ENCODE assay signal across 29 mouse cellular contexts in genomic region chr7:100544437-100544836, GRCm38 (mm10). TPM values are rescaled to one million over a fixed set of nuclear protein-coding genes. Genes with fewer than 3 reads are reported as not detected.
DNase-seq lines count a peak whose midpoint lies in the region; ATAC-seq and TF ChIP-seq lines count a peak whose summit lies in the region.
"Had no signal": no experiment of that assay in that cellular context is flagged by ENCODE, and none has a peak within 500 bp of the region (broad histone marks: within the 10 kb centered on the region; RNA-seq: fewer than 3 reads in every experiment).

No protein-coding gene starts in this region.

- no peak overlapping the region for H3K4me3 ChIP-seq in intestine, embryonic 15.5 days (replicated peaks)
- no peak overlapping the region for H3K4me3 ChIP-seq in liver, embryonic 13.5 days (replicated peaks)
- no peak overlapping the region for H3K4me3 ChIP-seq in small intestine, adult 2 months (ENCODE audit: low read depth, low read length)
- H3K4me3 ChIP-seq: embryonic facial prominence, embryonic 12.5 days; gastrocnemius, adult 2 months; heart, adult 2 months; heart, embryonic 12.5 days; hindbrain, embryonic 13.5 days; midbrain, embryonic 15.5 days; neural tube, embryonic 15.5 days had no signal

- no peaks in the 10 kb centered on the region for H3K4me1 ChIP-seq in intestine, embryonic 15.5 days (replicated peaks)
- H3K4me1 ChIP-seq in liver, embryonic 13.5 days (replicated peaks): no peaks in the 10 kb centered on the region
- H3K4me1 ChIP-seq in small intestine, adult 2 months (ENCODE audit: control insufficient read depth, insufficient read depth, insufficient read length, low read length): peaks cover 16% of the 10 kb centered on the region; the same call in 1 of the 2 replicates
- H3K4me1 ChIP-seq: embryonic facial prominence, embryonic 12.5 days; hindbrain, embryonic 13.5 days; midbrain, embryonic 15.5 days; neural tube, embryonic 15.5 days had no signal

- 38% methylated on average over 1 of the region's 1 CpGs for WGBS in intestine, embryonic 15.5 days
- WGBS in liver, embryonic 13.5 days (ENCODE audit: insufficient replicate concordance): 49% methylated on average over 1 of the region's 1 CpGs
- WGBS in small intestine, adult 2 months: 18% methylated on average over 1 of the region's 1 CpGs

- no peak overlapping the region for H3K27ac ChIP-seq in intestine, embryonic 15.5 days
- no peak overlapping the region; the same call in 1 of the 2 replicates for H3K27ac ChIP-seq in liver, embryonic 13.5 days
- peak overlapping the region; percentile 53; the same call in 1 of the 2 replicates for H3K27ac ChIP-seq in small intestine, adult 2 months (ENCODE audit: insufficient read depth, low read depth, low read length)
- H3K27ac ChIP-seq: embryonic facial prominence, embryonic 12.5 days; gastrocnemius, adult 2 months; heart, adult 2 months; hindbrain, embryonic 13.5 days; midbrain, embryonic 15.5 days; neural tube, embryonic 15.5 days had no signal

- no peaks in the 10 kb centered on the region for H3K27me3 ChIP-seq in intestine, embryonic 15.5 days (replicated peaks)
- no peaks in the 10 kb centered on the region for H3K27me3 ChIP-seq in liver, embryonic 13.5 days
- H3K27me3 ChIP-seq in small intestine, adult 2 months (ENCODE audit: control insufficient read depth, insufficient read depth, low read length): no peaks in the 10 kb centered on the region
- H3K27me3 ChIP-seq: embryonic facial prominence, embryonic 12.5 days; heart, embryonic 12.5 days; hindbrain, embryonic 13.5 days; midbrain, embryonic 15.5 days; neural tube, embryonic 15.5 days had no signal

- no peak overlapping the region for H3K4me2 ChIP-seq in intestine, embryonic 15.5 days (replicated peaks)
- H3K4me2 ChIP-seq in liver, embryonic 13.5 days: no peak overlapping the region
- H3K4me2 ChIP-seq: embryonic facial prominence, embryonic 12.5 days; heart, embryonic 12.5 days; hindbrain, embryonic 13.5 days; midbrain, embryonic 15.5 days; neural tube, embryonic 15.5 days had no signal

- H3K36me3 ChIP-seq in intestine, embryonic 15.5 days: peaks cover 4% of the 10 kb centered on the region; the same call in 1 of the 2 replicates
- peaks cover 25% of the 10 kb centered on the region for H3K36me3 ChIP-seq in liver, embryonic 13.5 days
- peaks cover 13% of the 10 kb centered on the region for H3K36me3 ChIP-seq in small intestine, adult 2 months (ENCODE audit: control insufficient read depth, insufficient read depth, low read length)

- H3K9me3 ChIP-seq in intestine, embryonic 15.5 days: no peaks in the 10 kb centered on the region
- no peaks in the 10 kb centered on the region for H3K9me3 ChIP-seq in liver, embryonic 13.5 days (replicated peaks)
- H3K9me3 ChIP-seq: embryonic facial prominence, embryonic 12.5 days; G1E; heart, embryonic 12.5 days; hindbrain, embryonic 13.5 days; midbrain, embryonic 15.5 days; neural tube, embryonic 15.5 days had no signal

- no peak overlapping the region for H3K9ac ChIP-seq in intestine, embryonic 15.5 days
- H3K9ac ChIP-seq in liver, embryonic 13.5 days: no peak overlapping the region
- H3K9ac ChIP-seq: embryonic facial prominence, embryonic 12.5 days; heart, embryonic 12.5 days; hindbrain, embryonic 13.5 days; midbrain, embryonic 15.5 days; neural tube, embryonic 15.5 days had no signal

- ATAC-seq in intestine, embryonic 15.5 days: peak; percentile 88
- peak; percentile 73 for ATAC-seq in liver, embryonic 13.5 days (ENCODE audit: low read depth)
- no peak for ATAC-seq in frontal cortex, adult (ENCODE audit: low TSS enrichment)
- ATAC-seq: forebrain, embryonic 14.5 days; midbrain, embryonic 15.5 days had no signal

- TF ChIP-seq CTCF in small intestine, adult 2 months (IDR thresholded peaks at IDR 0.05; ENCODE audit: extremely low read depth, insufficient read length, insufficient replicate concordance, low read depth, low read length): no peak

- DNase-seq in kidney, adult 9 months: peak; percentile 43
- DNase-seq in kidney, postnatal 10 days: no peak
- DNase-seq in liver, embryonic 13.5 days: no peak
- no peak for DNase-seq in urinary bladder, postnatal 14 days (ENCODE audit: low spot score)
- no peak for DNase-seq in lung, postnatal 14 days
- DNase-seq: adrenal gland, postnatal 10 days; cerebellum, adult 11 months; cerebellum, adult 9-10 months; embryo, embryonic 11 days; gastrocnemius, adult 2 months; gastrocnemius, postnatal 36 days; heart, adult 2 months; heart, postnatal 4 days; layer of hippocampus, adult 9-11 months; lung, adult 2 months; lung, postnatal 10 days; retina, postnatal 1 day; right cerebral cortex, postnatal 14 days; spleen, adult 18-20 months had no signal

- TF ChIP-seq POLR2A in small intestine, adult 2 months (IDR thresholded peaks at IDR 0.05; ENCODE audit: low read depth, low read length): no peak

RNA-seq across cellular contexts. Expression of gene Coa4, which starts 7.6 kb away (rescaled TPM):
- polyA plus RNA-seq in intestine, embryonic 15.5 days (2015; fragmentation: Nextera tagmentation; extraction: Ambion mirVana): 40.8 and 49.3 TPM in 2 replicates
- polyA plus RNA-seq in liver, embryonic 13.5 days (2015; fragmentation: Nextera tagmentation; extraction: Ambion mirVana): 14.0 and 14.3 TPM in 2 replicates
- polyA plus RNA-seq in small intestine, adult 2 months (2012; rRNA removed): 9.4 and 14.8 TPM in 2 replicates

RNA-seq across cellular contexts. Expression of gene Dnajb13, which starts 29.7 kb away (rescaled TPM):
- polyA plus RNA-seq in intestine, embryonic 15.5 days (2015; fragmentation: Nextera tagmentation; extraction: Ambion mirVana): 0.28 and 0.41 TPM in 2 replicates
- polyA plus RNA-seq in liver, embryonic 13.5 days (2015; fragmentation: Nextera tagmentation; extraction: Ambion mirVana): 2.5 TPM in 2 replicates
- polyA plus RNA-seq in small intestine, adult 2 months (2012; rRNA removed): 0.29 and 0.49 TPM in 2 replicates
- polyA plus RNA-seq: G1E had no signal

RNA-seq across cellular contexts. Expression of gene Ucp2, which starts 51.3 kb away (rescaled TPM):
- polyA plus RNA-seq in intestine, embryonic 15.5 days (2015; fragmentation: Nextera tagmentation; extraction: Ambion mirVana): 272 and 287 TPM in 2 replicates
- 673 and 808 TPM in 2 replicates for polyA plus RNA-seq in liver, embryonic 13.5 days (2015; fragmentation: Nextera tagmentation; extraction: Ambion mirVana)
- 597 and 876 TPM in 2 replicates for polyA plus RNA-seq in small intestine, adult 2 months (2012; rRNA removed)
